Mouse (Mus musculus) thymus, postnatal 10 days (tissue): Measurements from ENCODE around the gene Rnf5.

Experiments used
- DNase-seq, 2 experiments: peaks; one replicate each; pipeline ENCODE4 v3.0.0; 2021; ENCODE audit warnings: low spot score in 2 of 2

The Rnf5 gene

GRCm38 (mm10) chr17:34605609-34606008, 2.1 kb upstream of the Rnf5 start:
- DNase-seq: peak; percentile 94 to 95

GRCm38 (mm10) chr17:34604511-34605237, 1.2 kb upstream of the Rnf5 start:
- DNase-seq: no peak

- peak; percentile 99 to 100 for DNase-seq
Observed at GRCm38 (mm10) chr17:34604061-34604508, 595 bp upstream of the Rnf5 start, which contains the start of gene Agpat1. TSS of gene Agpat1 (plus strand) at chr17:34604262.

- DNase-seq: no peak
Observed at GRCm38 (mm10) chr17:34601796-34602195, 1.7 kb downstream of the Rnf5 start.

- no peak for DNase-seq
Observed at GRCm38 (mm10) chr17:34599891-34600290, 3.6 kb downstream of the Rnf5 start.

- no peak for DNase-seq
Observed at GRCm38 (mm10) chr17:34597566-34598095, 5.9 kb downstream of the Rnf5 start, which contains the start of gene Ager. TSS of gene Ager (plus strand) at chr17:34597862.

- no peak for DNase-seq
Observed at GRCm38 (mm10) chr17:34596098-34596497, 7.4 kb downstream of the Rnf5 start.

GRCm38 (mm10) chr17:34593752-34594525, 9.6 kb downstream of the Rnf5 start:
- DNase-seq: no peak

- no peak for DNase-seq
Observed at GRCm38 (mm10) chr17:34592581-34593549, 10.6 kb downstream of the Rnf5 start.

GRCm38 (mm10) chr17:34591994-34592375, 11.5 kb downstream of the Rnf5 start:
- DNase-seq: peak; percentile 86 to 95

- peak in 1 of 2 experiments; percentile 42 for DNase-seq
Observed at GRCm38 (mm10) chr17:34591029-34591993, 12.2 kb downstream of the Rnf5 start, which contains the start of gene Pbx2. TSS of gene Pbx2 (plus strand) at chr17:34591266.

GRCm38 (mm10) chr17:34590154-34590987, 13.1 kb downstream of the Rnf5 start:
- peak; percentile 32 to 38 for DNase-seq

- DNase-seq: peak; percentile 71 to 74
Observed at GRCm38 (mm10) chr17:34589681-34590101, 13.8 kb downstream of the Rnf5 start, which contains the start of gene Gpsm3. TSS of gene Gpsm3 (plus strand) at chr17:34589806.

- no peak for DNase-seq
Observed at GRCm38 (mm10) chr17:34589206-34589605, 14.3 kb downstream of the Rnf5 start.

- DNase-seq: no peak
Observed at GRCm38 (mm10) chr17:34588767-34589166, 14.7 kb downstream of the Rnf5 start.

GRCm38 (mm10) chr17:34587814-34588213, 15.7 kb downstream of the Rnf5 start:
- DNase-seq: no peak

GRCm38 (mm10) chr17:34587423-34587811, 16.1 kb downstream of the Rnf5 start:
- DNase-seq: peak; percentile 95 to 97

GRCm38 (mm10) chr17:34586796-34587422, 16.6 kb downstream of the Rnf5 start:
- peak; percentile 87 to 88 for DNase-seq
